Mouse (Mus musculus): ENCODE results near the gene Cfap73. TPM values are rescaled to one million over a fixed set of nuclear protein-coding genes. Genes with fewer than 3 reads are reported as not detected.

Gene Cfap73
- total RNA-seq, 4 experiments from 2014 or later, result 0.32 to 0.63 (median 0.46) TPM; not detected in 1

DNA sequence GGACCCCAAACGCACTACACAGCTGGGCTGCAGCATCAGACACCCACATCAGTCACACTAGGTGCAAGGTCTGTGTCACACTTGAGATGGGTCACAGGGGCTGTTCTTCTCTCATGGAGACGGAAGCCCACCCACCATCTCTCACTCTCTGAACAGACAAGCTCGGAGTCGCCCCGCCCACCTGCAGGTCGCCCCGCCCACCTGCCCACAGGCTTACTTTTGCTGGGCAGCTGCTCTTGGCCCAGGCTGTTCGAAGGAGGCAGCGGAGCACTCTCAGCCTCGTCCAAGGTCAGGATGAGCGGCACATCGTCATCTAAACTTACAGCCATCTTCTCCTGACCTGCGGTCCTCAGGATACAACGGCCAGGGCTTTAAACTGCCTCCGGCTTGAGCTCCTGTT, 49.1 kb downstream of the Cfap73 start:
- no peak for DNase-seq

DNA sequence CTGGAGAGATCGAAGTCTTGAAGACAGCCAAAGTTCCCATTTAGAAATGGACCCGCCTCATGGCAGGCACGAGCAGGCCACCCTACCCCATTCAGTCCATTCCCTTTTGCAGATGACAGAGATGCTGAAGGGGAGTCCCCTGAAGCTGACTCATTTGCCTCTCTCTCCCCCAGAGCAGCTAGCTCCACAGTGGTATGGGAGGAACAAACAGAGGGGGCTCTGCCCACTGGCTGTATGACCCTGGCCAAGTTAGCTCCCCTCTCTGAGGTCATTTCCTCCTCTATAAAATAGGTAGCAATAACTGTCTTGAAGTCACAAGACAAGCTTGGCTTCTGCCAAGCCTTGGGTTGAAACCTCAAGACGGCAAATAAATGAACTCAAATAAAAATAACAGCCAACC, 50.5 kb downstream of the Cfap73 start:
- no peak for DNase-seq

- no peak for DNase-seq
These were observed 52.0 kb downstream of the Cfap73 start for GRCm38 (mm10) chr5:120582002-120582401.

DNA sequence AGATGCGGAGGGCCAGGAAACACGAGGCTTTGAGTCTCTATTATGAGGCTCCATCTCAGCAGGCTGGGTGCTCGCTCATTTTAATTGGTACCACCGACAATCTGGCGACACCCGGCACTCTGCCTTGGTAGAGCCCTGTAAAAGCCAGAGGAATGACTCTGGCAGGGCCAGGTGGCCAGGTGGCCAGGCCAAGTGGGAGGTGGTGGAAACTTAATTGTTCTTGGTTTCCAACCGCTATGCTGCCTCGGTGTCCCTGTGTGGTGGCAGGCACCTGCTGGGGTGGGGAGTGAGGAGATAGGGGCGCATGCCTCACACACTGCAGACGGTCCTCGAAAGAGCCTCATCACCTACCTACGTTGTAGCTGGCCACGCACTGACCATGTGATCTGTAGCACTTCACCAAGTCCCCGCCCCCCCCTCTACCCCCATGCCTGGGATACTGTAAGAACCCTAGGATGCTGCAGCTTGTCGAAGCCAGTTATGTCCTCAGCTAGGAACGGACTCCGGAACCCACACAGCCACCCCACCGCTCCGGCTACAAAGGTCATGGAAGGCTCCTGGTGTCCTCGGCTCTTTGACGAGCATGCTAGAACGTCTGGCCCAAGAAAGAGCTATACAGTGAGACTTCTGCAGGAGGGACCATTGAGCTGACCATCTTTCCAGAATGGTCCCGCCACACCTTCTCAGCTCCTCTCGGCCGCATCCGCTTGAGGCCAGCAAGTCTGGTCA, 54.0 kb downstream of the Cfap73 start:
- no peak for DNase-seq

DNA sequence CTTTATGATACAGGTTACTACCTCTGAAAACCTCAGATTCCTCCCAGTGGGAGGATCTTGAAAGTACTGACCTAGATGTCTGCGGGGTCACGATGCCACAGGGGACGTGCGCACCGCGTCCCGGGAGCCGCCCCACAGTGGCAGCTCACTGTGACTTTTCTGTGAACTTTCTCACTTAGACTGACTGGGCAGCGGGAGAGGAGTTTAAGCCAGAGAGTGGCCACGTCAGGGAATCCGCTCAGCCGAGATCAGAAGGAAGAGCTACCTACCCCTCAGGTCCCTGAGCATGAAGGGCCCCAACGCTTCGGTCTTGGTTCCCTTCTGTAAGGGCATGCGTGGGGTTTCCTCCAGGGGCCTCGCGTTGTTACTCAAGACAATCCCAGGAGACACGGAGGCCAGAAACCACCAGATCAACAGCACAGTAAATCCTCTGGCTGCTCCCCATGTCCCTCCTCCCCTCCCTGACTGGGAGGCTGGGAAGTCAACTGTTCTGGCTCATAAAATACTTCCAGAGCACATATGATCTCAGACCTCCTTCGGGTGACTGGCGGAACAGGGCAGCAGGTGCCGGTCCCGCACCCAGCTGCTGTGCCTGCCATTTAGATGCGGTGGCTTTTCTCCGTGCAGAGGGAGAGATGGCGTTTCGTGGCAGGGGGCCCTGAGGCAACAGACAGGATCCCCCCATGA, 54.7 kb downstream of the Cfap73 start:
- DNase-seq, result no peak

- DNase-seq, result no peak
These were observed 55.4 kb downstream of the Cfap73 start for GRCm38 (mm10) chr5:120578504-120579081.

Other genes with a start within 250 kb of the Cfap73 start
- gene Lhx5, start 202.5 kb downstream of the Cfap73 start, total RNA-seq (2022), result not detected
- 100 to 1,000 TPM in 3 of 4 experiments, 10 to 100 TPM in 1; 96.5 to 107 (median 105) TPM for gene Sdsl, start 161.4 kb downstream of the Cfap73 start, total RNA-seq (2022)
- under 1 TPM in 1 of 4 experiments, not detected in 3; 0.35 TPM for gene Sds, start 157.7 kb downstream of the Cfap73 start, total RNA-seq (2022)
- gene Plbd2, start 130.6 kb downstream of the Cfap73 start, total RNA-seq (2022), result 100 to 1,000 TPM in 2 of 4 experiments, 10 to 100 TPM in 2; 97.4 to 106 (median 100) TPM
- gene Slc8b1, start 123.1 kb downstream of the Cfap73 start, total RNA-seq (2022), result 10 to 100 TPM; 29.5 to 36.7 (median 34.1) TPM
- 10 to 100 TPM; 33.9 to 44.5 (median 40.0) TPM for gene Tpcn1, start 45.6 kb downstream of the Cfap73 start, total RNA-seq (2022)
- gene Iqcd, start 45.2 kb downstream of the Cfap73 start, total RNA-seq (2022), result 1 to 10 TPM in 2 of 4 experiments, under 1 TPM in 2; 0.42 to 1.8 (median 1.1) TPM
- gene Rita1, start 21.6 kb downstream of the Cfap73 start, total RNA-seq (2022), result 10 to 100 TPM; 17.0 to 30.2 (median 22.3) TPM
- 10 to 100 TPM; 44.1 to 57.3 (median 56.5) TPM for gene Ddx54, start 21.5 kb downstream of the Cfap73 start, total RNA-seq (2022)
- gene Rasal1, start 14.6 kb upstream of the Cfap73 start, total RNA-seq (2022), result 10 to 100 TPM in 3 of 4 experiments, 1 to 10 TPM in 1; 7.0 to 15.2 (median 12.2) TPM
- gene Dtx1, start 77.7 kb upstream of the Cfap73 start, total RNA-seq (2022), result 10 to 100 TPM; 16.6 to 17.8 (median 17.3) TPM
- gene Oas2, start 115.6 kb upstream of the Cfap73 start, total RNA-seq (2022), result under 1 TPM; 0.63 to 0.89 (median 0.66) TPM
- gene Oas3, start 143.4 kb upstream of the Cfap73 start, total RNA-seq (2022), result under 1 TPM; 0.30 to 0.44 (median 0.39) TPM
- gene Oas1e, start 161.3 kb upstream of the Cfap73 start, total RNA-seq (2022), result not detected
- gene Oas1c, start 178.3 kb upstream of the Cfap73 start, total RNA-seq (2022), result 1 to 10 TPM in 3 of 4 experiments, under 1 TPM in 1; 0.61 to 2.2 (median 1.7) TPM
- gene Oas1f, start 213.1 kb upstream of the Cfap73 start, total RNA-seq (2022), result not detected
- gene Oas1h, start 227.2 kb upstream of the Cfap73 start, total RNA-seq (2022), result not detected

All from adrenal gland, adult 8-10 months (tissue).